Mouse (Mus musculus): Measurements from ENCODE around the gene Nop56. TPM values are rescaled to one million over a fixed set of nuclear protein-coding genes. Genes with fewer than 3 reads are reported as not detected.

The Nop56 gene
- polyA plus RNA-seq (2015; fragmentation: Nextera tagmentation; extraction: Ambion mirVana): 178 and 194 TPM in 2 replicates

GRCm38 (mm10) chr2:130274149-130274861 lies at the start of gene Nop56:
Gene Nop56 (plus strand): TSS chr2:130274430.
- Histone ChIP-seq H3K27ac (peak within 1 kb of the TSS; percentile 92), H3K4me2 (ENCODE audit: low read length) (peak within 1 kb of the TSS; percentile 82), H3K9ac (ENCODE audit: low read depth, low read length) (peak within 1 kb of the TSS; percentile 90), H3K4me1 (replicated peaks; ENCODE audit: insufficient read depth, low read length) (no peaks in the 10 kb centered on the region; the same call in 1 of the 2 replicates), H3K9me3 (replicated peaks; ENCODE audit: low read length) (no peaks in the 10 kb centered on the region), H3K36me3 (ENCODE audit: insufficient read depth, low read length) (peaks cover 23% of the 10 kb centered on the region), H3K27me3 (ENCODE audit: insufficient read depth, low read length) (no peaks in the 10 kb centered on the region), H3K4me3 (replicated peaks; ENCODE audit: low read depth, low read length) (peak within 1 kb of the TSS; percentile 78)
- ATAC-seq (replicated peaks; ENCODE audit: low FRiP score, low read depth) (peak; percentile 96), DNase-seq (ENCODE audit: low spot score) (peak; percentile 99)
- TF ChIP-seq CTCF (IDR thresholded peaks at IDR 0.05; ENCODE audit: low read depth): no peak; the same call in 1 of the 2 replicates
- 1% methylated on average over 68 of the region's 68 CpGs for WGBS

GRCm38 (mm10) chr2:130246912-130247311 lies 27.3 kb upstream of the Nop56 start:
- ATAC-seq (replicated peaks; ENCODE audit: low FRiP score, low read depth): no peak

GRCm38 (mm10) chr2:130248226-130248625 lies 26.0 kb upstream of the Nop56 start:
- Histone ChIP-seq H3K27me3 (ENCODE audit: insufficient read depth, low read length) (no peaks in the 10 kb centered on the region), H3K9ac (ENCODE audit: low read depth, low read length) (no peak overlapping the region), H3K4me3 (replicated peaks; ENCODE audit: low read depth, low read length) (no peak overlapping the region), H3K4me1 (replicated peaks; ENCODE audit: insufficient read depth, low read length) (no peaks in the 10 kb centered on the region), H3K27ac (no peak overlapping the region), H3K9me3 (replicated peaks; ENCODE audit: low read length) (no peaks in the 10 kb centered on the region), H3K4me2 (ENCODE audit: low read length) (no peak overlapping the region), H3K36me3 (ENCODE audit: insufficient read depth, low read length) (no peaks in the 10 kb centered on the region)
- no peak for ATAC-seq (replicated peaks; ENCODE audit: low FRiP score, low read depth)
- 63% methylated on average over 7 of the region's 7 CpGs for WGBS
- no peak for DNase-seq (ENCODE audit: low spot score)
- TF ChIP-seq CTCF (IDR thresholded peaks at IDR 0.05; ENCODE audit: low read depth): no peak

More at GRCm38 (mm10) chr2:130246912-130247311, 27.3 kb upstream of the Nop56 start:
- DNase-seq (ENCODE audit: low spot score): peak; percentile 71
- peak; percentile 67 for TF ChIP-seq CTCF (IDR thresholded peaks at IDR 0.05; ENCODE audit: low read depth)
- Histone ChIP-seq H3K9ac (ENCODE audit: low read depth, low read length) (no peak overlapping the region), H3K36me3 (ENCODE audit: insufficient read depth, low read length) (no peaks in the 10 kb centered on the region), H3K9me3 (replicated peaks; ENCODE audit: low read length) (no peaks in the 10 kb centered on the region), H3K4me3 (replicated peaks; ENCODE audit: low read depth, low read length) (no peak overlapping the region), H3K4me2 (ENCODE audit: low read length) (no peak overlapping the region), H3K27me3 (ENCODE audit: insufficient read depth, low read length) (no peaks in the 10 kb centered on the region), H3K27ac (no peak overlapping the region), H3K4me1 (replicated peaks; ENCODE audit: insufficient read depth, low read length) (no peaks in the 10 kb centered on the region)
- 54% methylated on average over 9 of the region's 9 CpGs for WGBS

GRCm38 (mm10) chr2:130256762-130257161 lies 17.5 kb upstream of the Nop56 start:
- Histone ChIP-seq H3K36me3 (ENCODE audit: insufficient read depth, low read length) (no peaks in the 10 kb centered on the region), H3K27ac (no peak overlapping the region), H3K9me3 (replicated peaks; ENCODE audit: low read length) (no peaks in the 10 kb centered on the region), H3K4me1 (replicated peaks; ENCODE audit: insufficient read depth, low read length) (no peaks in the 10 kb centered on the region), H3K27me3 (ENCODE audit: insufficient read depth, low read length) (no peaks in the 10 kb centered on the region), H3K4me2 (ENCODE audit: low read length) (no peak overlapping the region), H3K4me3 (replicated peaks; ENCODE audit: low read depth, low read length) (no peak overlapping the region), H3K9ac (ENCODE audit: low read depth, low read length) (no peak overlapping the region)
- WGBS: 69% methylated on average over 4 of the region's 4 CpGs
- ATAC-seq (replicated peaks; ENCODE audit: low FRiP score, low read depth): no peak
- TF ChIP-seq CTCF (IDR thresholded peaks at IDR 0.05; ENCODE audit: low read depth): no peak
- DNase-seq (ENCODE audit: low spot score): no peak

- H3K27me3 ChIP-seq (ENCODE audit: insufficient read depth, low read length): no peaks in the 10 kb centered on the region
- H3K9me3 ChIP-seq (replicated peaks; ENCODE audit: low read length): no peaks in the 10 kb centered on the region
- no peak overlapping the region for H3K4me2 ChIP-seq (ENCODE audit: low read length)
- H3K4me1 ChIP-seq (replicated peaks; ENCODE audit: insufficient read depth, low read length): no peaks in the 10 kb centered on the region
- no peaks in the 10 kb centered on the region for H3K36me3 ChIP-seq (ENCODE audit: insufficient read depth, low read length)
- DNase-seq (ENCODE audit: low spot score): no peak
- no peak overlapping the region for H3K9ac ChIP-seq (ENCODE audit: low read depth, low read length)
- ATAC-seq (replicated peaks; ENCODE audit: low FRiP score, low read depth): no peak
- H3K27ac ChIP-seq: no peak overlapping the region
- H3K4me3 ChIP-seq (replicated peaks; ENCODE audit: low read depth, low read length): no peak overlapping the region
- WGBS: 73% methylated on average over 4 of the region's 4 CpGs
- no peak for TF ChIP-seq CTCF (IDR thresholded peaks at IDR 0.05; ENCODE audit: low read depth)
Observed at GRCm38 (mm10) chr2:130260822-130261221, 13.4 kb upstream of the Nop56 start.

- H3K9me3 ChIP-seq (replicated peaks; ENCODE audit: low read length): no peaks in the 10 kb centered on the region
Observed at GRCm38 (mm10) chr2:130261914-130262313, 12.3 kb upstream of the Nop56 start.

More at GRCm38 (mm10) chr2:130261914-130262313, 12.3 kb upstream of the Nop56 start:
- Histone ChIP-seq H3K4me3 (replicated peaks; ENCODE audit: low read depth, low read length) (no peak overlapping the region), H3K36me3 (ENCODE audit: insufficient read depth, low read length) (no peaks in the 10 kb centered on the region), H3K27ac (no peak overlapping the region), H3K4me2 (ENCODE audit: low read length) (no peak overlapping the region), H3K9ac (ENCODE audit: low read depth, low read length) (no peak overlapping the region), H3K4me1 (replicated peaks; ENCODE audit: insufficient read depth, low read length) (no peaks in the 10 kb centered on the region), H3K27me3 (ENCODE audit: insufficient read depth, low read length) (no peaks in the 10 kb centered on the region)
- DNase-seq (ENCODE audit: low spot score) (no peak), ATAC-seq (replicated peaks; ENCODE audit: low FRiP score, low read depth) (no peak)
- 86% methylated on average over 2 of the region's 2 CpGs for WGBS
- no peak for TF ChIP-seq CTCF (IDR thresholded peaks at IDR 0.05; ENCODE audit: low read depth)
